Mouse (Mus musculus) ES-Bruce4 (cell line): ENCODE results near the gene Amz1.

Experiments used
- CTCF ChIP-seq: IDR thresholded peaks from one replicate; pipeline ENCODE4 v1.8.1; 2011; ENCODE audit warnings: low read depth, low read length
- EP300 ChIP-seq: IDR thresholded peaks from 2 replicates; pipeline ENCODE4 v1.6.1; 2011; ENCODE audit warnings: low read depth, low read length; ENCODE audit not compliant: insufficient read depth
- POLR2A ChIP-seq: IDR thresholded peaks from one replicate; pipeline ENCODE4 v1.8.1; 2011; ENCODE audit warnings: low read length; ENCODE audit not compliant: insufficient read depth

DNA sequence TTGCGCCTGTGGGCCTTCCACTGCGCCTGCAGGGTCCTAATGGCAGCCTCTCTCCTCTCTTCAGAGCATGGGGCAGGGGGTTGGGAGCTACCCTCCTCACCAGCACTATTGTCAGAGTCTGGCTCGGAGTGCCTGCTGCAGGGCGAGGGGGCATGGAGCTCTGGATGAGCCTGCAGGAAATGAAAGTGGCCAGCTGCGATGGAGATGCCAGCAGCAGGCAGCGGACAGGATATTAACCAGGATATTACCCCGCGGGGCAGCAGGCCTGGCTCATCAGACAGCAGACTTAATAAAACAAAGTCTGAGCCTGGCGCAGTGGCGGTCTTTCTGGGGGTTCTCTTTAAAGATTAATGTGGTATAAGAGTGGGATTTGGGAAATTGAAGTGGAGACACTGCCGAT is 48.8 kb upstream of the Amz1 start:
- TF ChIP-seq EP300 (no peak), CTCF (no peak), POLR2A (no peak)
